Mouse (Mus musculus) forelimb bud, embryonic 11.5 days (tissue): ENCODE results near the gene Sbk1.

ENCODE experiments used
- DNase-seq: peaks from one replicate; pipeline ENCODE4 v3.0.0-alpha.2; 2012; ENCODE audit warnings: low read depth, low spot score

The Sbk1 gene

GRCm38 (mm10) chr7:126335556-126335955 is 63.1 kb downstream of the Sbk1 start:
- DNase-seq = no peak

GRCm38 (mm10) chr7:126338906-126339305 is 66.5 kb downstream of the Sbk1 start:
- DNase-seq = no peak

GRCm38 (mm10) chr7:126339521-126339971 is 67.1 kb downstream of the Sbk1 start:
- DNase-seq = no peak

- no peak for DNase-seq
These were observed 67.8 kb downstream of the Sbk1 start for GRCm38 (mm10) chr7:126340206-126340618.

- no peak for DNase-seq
These were observed 68.5 kb downstream of the Sbk1 start for GRCm38 (mm10) chr7:126340896-126341295.
